Mouse (Mus musculus) naive thymus-derived CD4-positive, alpha-beta T cell, adult 5 months (primary cell): ENCODE data around the gene Ahrr. TPM values are rescaled to one million over a fixed set of nuclear protein-coding genes. Genes with fewer than 3 reads are reported as not detected.

Experiments
- polyA plus RNA-seq: library from polyadenylated mRNA; unstranded; fragments of 100-300 nt; shearing (Covaris generic); gene quantifications from one replicate; pipeline ENCODE4 v1.2.1, GENCODE M21; 2017

The Ahrr gene
- not detected for polyA plus RNA-seq

GRCm38 (mm10) chr13:74292167-74292566, at the start of gene Ahrr:
Gene Ahrr (minus strand): TSS chr13:74292331.

GRCm38 (mm10) chr13:74317170-74317849, 25.2 kb upstream of the Ahrr start, which contains the start of gene Pdcd6:
Gene Pdcd6 (minus strand): TSS chr13:74317580.

GRCm38 (mm10) chr13:74208317-74208985, 83.7 kb downstream of the Ahrr start, which contains the start of gene Exoc3:
Gene Exoc3 (minus strand): TSS chr13:74208732.

Other genes starting within 250 kb of the Ahrr start
- gene Cep72, start 230.0 kb downstream of the Ahrr start, polyA plus RNA-seq = 7.5 TPM
- not detected for gene Slc9a3, start 170.9 kb downstream of the Ahrr start, polyA plus RNA-seq
- 71.0 TPM for gene Exoc3, start 83.6 kb downstream of the Ahrr start, polyA plus RNA-seq
- 144 TPM for gene Pdcd6, start 25.2 kb upstream of the Ahrr start, polyA plus RNA-seq
- 305 TPM for gene Sdha, start 57.9 kb upstream of the Ahrr start, polyA plus RNA-seq
- gene Ccdc127, start 58.0 kb upstream of the Ahrr start, polyA plus RNA-seq = 30.0 TPM
- gene Lrrc14b, start 71.7 kb upstream of the Ahrr start, polyA plus RNA-seq = not detected
- 0.66 TPM for gene Zfp72, start 98.5 kb upstream of the Ahrr start, polyA plus RNA-seq
- gene Ftl1-ps1, start 107.4 kb upstream of the Ahrr start, polyA plus RNA-seq = 51.3 TPM
- 8.1 TPM for gene Zfp825, start 201.7 kb upstream of the Ahrr start, polyA plus RNA-seq